Mouse (Mus musculus): ENCODE measurements at regions not wholly inside any gene's neighbourhood (a gene's known extent, or its start where the extent isn't known, plus 50 kb on each side); places are given as distances from the start of the nearest gene placed in this dataset.
"Not testable (repeated sequence)": the region's sequence is repeated elsewhere in the genome, so short reads cannot be mapped to it uniquely, and the experiment has no call there.

DNA sequence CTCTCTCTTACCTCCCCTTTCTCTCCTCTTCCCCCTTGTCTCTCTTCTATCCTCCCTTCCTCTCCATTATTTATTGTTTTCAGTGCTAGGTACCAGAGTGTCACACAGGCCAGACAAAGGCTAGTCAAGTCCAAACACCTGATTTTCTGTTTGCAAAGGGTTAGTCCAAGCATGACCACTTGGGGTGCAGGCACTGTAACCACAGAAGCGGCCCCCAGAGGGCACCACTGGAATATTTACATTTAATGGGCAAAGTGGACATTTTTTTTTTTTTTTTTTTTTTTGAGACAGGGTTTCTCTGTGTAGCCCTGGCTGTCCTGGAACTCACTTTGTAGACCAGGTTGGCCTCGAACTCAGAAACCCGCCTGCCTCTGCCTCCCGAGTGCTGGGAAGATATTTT lies 66.3 kb upstream of the Myrip start:
- TF ChIP-seq POLR2A (IDR thresholded peaks at IDR 0.05; ENCODE audit: low read depth, low read length): not testable (repeated sequence)
- TF ChIP-seq CTCF (IDR thresholded peaks at IDR 0.05; ENCODE audit: extremely low read depth, insufficient read length, insufficient replicate concordance, low read depth, low read length): peak; percentile 38; the same call in 1 of the 2 replicates

All from small intestine, adult 2 months (tissue).